Mouse (Mus musculus): ENCODE results near the gene Med8. TPM values are rescaled to one million over a fixed set of nuclear protein-coding genes. Genes with fewer than 3 reads are reported as not detected.

Med8 gene
- polyA plus RNA-seq (2014; fragmentation: Nextera tagmentation; extraction: Ambion mirVana) = 91.1 and 95.1 TPM in 2 replicates

DNA sequence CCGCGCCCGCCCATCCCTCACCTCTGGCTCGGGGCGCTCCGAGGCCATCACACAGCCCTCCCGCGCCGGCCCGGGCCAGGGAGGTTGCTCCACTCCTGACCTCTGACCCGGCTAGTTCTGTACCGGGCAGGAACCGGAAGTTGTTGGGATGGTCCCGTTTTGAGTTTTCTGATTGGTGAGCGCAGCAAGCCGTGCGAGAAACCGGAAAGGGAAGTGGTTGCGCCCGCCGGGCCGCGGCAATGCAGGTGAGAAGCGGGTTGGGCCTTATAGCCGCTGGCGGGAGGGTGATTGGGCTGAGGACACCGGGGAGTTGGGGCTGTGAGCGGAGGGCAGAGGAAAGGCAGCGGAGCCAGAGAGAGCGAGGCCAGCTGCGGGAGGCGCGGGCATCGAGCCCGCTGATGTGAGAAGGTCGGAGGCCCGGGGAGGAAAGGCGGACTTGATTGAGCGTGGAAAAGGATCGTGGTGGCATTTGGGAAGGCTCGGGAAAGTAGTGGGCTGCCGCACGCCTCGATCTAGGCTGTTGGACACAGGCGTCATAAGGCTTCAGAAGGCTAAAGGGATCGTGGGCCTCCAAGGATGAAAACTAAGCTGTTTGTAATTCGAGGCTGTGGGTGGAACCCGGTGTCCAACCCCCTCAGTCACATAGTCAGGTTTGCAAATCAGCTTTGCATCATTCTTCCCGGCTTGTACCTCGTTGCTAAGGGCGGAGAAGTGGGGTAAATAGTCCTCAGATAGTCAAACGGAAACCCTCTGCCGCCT is at the start of gene Med8, which contains the start of gene Szt2:
Gene Med8 (plus strand): TSS at position 196 of the 759 bp plus-strand sequence.
Gene Szt2 (minus strand): TSS at position 132 of the 759 bp plus-strand sequence.
- ATAC-seq (replicated peaks; ENCODE audit: insufficient number of reproducible peaks, low FRiP score, low TSS enrichment) = peak; percentile 94
- WGBS (ENCODE audit: insufficient replicate concordance) = under 1% methylated on average over 53 of the region's 53 CpGs

DNA sequence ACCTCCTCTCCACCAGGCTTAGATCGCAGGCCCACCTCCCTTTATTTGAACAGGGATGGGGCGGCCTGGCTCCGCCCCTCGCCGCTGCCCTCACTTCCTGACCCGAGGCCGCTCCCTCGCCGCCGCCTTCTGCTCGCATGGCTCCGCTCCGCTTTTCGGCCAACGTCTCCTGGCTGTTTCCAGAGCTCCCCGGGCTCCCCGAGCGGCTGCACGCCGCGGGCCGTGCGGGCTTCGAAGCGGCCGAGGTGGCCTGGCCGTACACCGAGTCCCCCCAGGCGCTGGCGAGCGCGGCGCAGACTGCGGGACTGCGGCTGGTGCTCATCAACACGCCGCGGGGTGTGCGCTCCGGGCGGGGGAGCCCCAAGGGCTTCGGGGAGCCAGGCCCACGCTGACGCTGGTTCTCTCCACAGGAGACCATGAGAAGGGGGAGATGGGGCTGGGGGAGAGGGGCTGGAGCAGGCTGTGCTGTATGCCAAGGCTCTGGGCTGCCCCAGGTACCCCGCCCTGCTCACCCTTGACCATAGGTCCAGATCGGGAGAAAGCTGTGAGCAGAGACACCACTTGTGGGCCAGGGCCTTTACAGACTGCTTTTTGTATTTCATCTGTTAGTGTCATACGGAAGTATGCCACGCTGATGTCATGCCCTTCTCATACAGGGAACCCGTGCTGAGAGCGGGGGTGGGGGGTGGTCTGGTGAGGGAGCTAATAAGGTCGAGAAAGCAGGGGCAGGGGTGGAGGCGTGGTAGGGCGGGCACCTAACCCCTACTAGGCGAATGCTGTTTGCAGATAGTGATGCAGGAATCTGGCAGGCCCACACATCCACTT is 49.0 kb upstream of the Med8 start:
- Histone ChIP-seq H3K9me3 (replicated peaks; ENCODE audit: control insufficient read depth, low read length) (no peaks in the 10 kb centered on the region), H3K27ac (ENCODE audit: low read depth, low read length) (peak overlapping the region; percentile 75), H3K4me2 (peak overlapping the region; percentile 89), H3K4me3 (ENCODE audit: low read depth, low read length) (peak overlapping the region; percentile 77), H3K4me1 (ENCODE audit: control insufficient read depth, insufficient read depth, low read length) (peaks cover 7% of the 10 kb centered on the region), H3K27me3 (ENCODE audit: control insufficient read depth, insufficient read depth, low read length) (no peaks in the 10 kb centered on the region), H3K9ac (ENCODE audit: low read depth, low read length) (peak overlapping the region; percentile 86), H3K36me3 (ENCODE audit: control insufficient read depth, insufficient read depth, low read length) (peaks cover 16% of the 10 kb centered on the region)
- WGBS (ENCODE audit: insufficient replicate concordance) = 2% methylated on average over 54 of the region's 54 CpGs
- ATAC-seq (replicated peaks; ENCODE audit: insufficient number of reproducible peaks, low FRiP score, low TSS enrichment) = peak; percentile 62

More for the DNA sequence above, at the start of gene Med8, which contains the start of gene Szt2:
- Histone ChIP-seq H3K27me3 (ENCODE audit: control insufficient read depth, insufficient read depth, low read length) (no peaks in the 10 kb centered on the region), H3K9me3 (replicated peaks; ENCODE audit: control insufficient read depth, low read length) (no peaks in the 10 kb centered on the region), H3K4me2 (peak within 1 kb of the TSS; percentile 93), H3K4me3 (ENCODE audit: low read depth, low read length) (peak within 1 kb of the TSS; percentile 97), H3K4me1 (ENCODE audit: control insufficient read depth, insufficient read depth, low read length) (peaks cover 11% of the 10 kb centered on the region; the same call in 1 of the 2 replicates), H3K36me3 (ENCODE audit: control insufficient read depth, insufficient read depth, low read length) (peaks cover 15% of the 10 kb centered on the region), H3K27ac (ENCODE audit: low read depth, low read length) (peak within 1 kb of the TSS; percentile 38), H3K9ac (ENCODE audit: low read depth, low read length) (peak within 1 kb of the TSS; percentile 84)

GRCm38 (mm10) chr4:118361451-118361850 is 47.7 kb upstream of the Med8 start:
- ATAC-seq (replicated peaks; ENCODE audit: insufficient number of reproducible peaks, low FRiP score, low TSS enrichment) = no peak
- WGBS (ENCODE audit: insufficient replicate concordance) = 90% methylated on average over 5 of the region's 5 CpGs
- Histone ChIP-seq H3K4me1 (ENCODE audit: control insufficient read depth, insufficient read depth, low read length) (peaks cover 7% of the 10 kb centered on the region), H3K9me3 (replicated peaks; ENCODE audit: control insufficient read depth, low read length) (no peaks in the 10 kb centered on the region), H3K27ac (ENCODE audit: low read depth, low read length) (no peak overlapping the region), H3K9ac (ENCODE audit: low read depth, low read length) (no peak overlapping the region), H3K4me3 (ENCODE audit: low read depth, low read length) (no peak overlapping the region), H3K4me2 (no peak overlapping the region), H3K36me3 (ENCODE audit: control insufficient read depth, insufficient read depth, low read length) (peaks cover 18% of the 10 kb centered on the region), H3K27me3 (ENCODE audit: control insufficient read depth, insufficient read depth, low read length) (no peaks in the 10 kb centered on the region)

GRCm38 (mm10) chr4:118362879-118363278 is 46.3 kb upstream of the Med8 start:
- Histone ChIP-seq H3K27ac (ENCODE audit: low read depth, low read length) (no peak overlapping the region), H3K9ac (ENCODE audit: low read depth, low read length) (no peak overlapping the region), H3K4me3 (ENCODE audit: low read depth, low read length) (no peak overlapping the region), H3K36me3 (ENCODE audit: control insufficient read depth, insufficient read depth, low read length) (peaks cover 18% of the 10 kb centered on the region), H3K4me1 (ENCODE audit: control insufficient read depth, insufficient read depth, low read length) (peaks cover 7% of the 10 kb centered on the region), H3K4me2 (no peak overlapping the region), H3K9me3 (replicated peaks; ENCODE audit: control insufficient read depth, low read length) (no peaks in the 10 kb centered on the region), H3K27me3 (ENCODE audit: control insufficient read depth, insufficient read depth, low read length) (no peaks in the 10 kb centered on the region)
- WGBS (ENCODE audit: insufficient replicate concordance) = 94% methylated on average over 6 of the region's 6 CpGs
- ATAC-seq (replicated peaks; ENCODE audit: insufficient number of reproducible peaks, low FRiP score, low TSS enrichment) = no peak

- 89% methylated on average over 3 of the region's 3 CpGs for WGBS (ENCODE audit: insufficient replicate concordance)
- peaks cover 7% of the 10 kb centered on the region for H3K4me1 ChIP-seq (ENCODE audit: control insufficient read depth, insufficient read depth, low read length)
- H3K27ac ChIP-seq (ENCODE audit: low read depth, low read length) = no peak overlapping the region
- H3K4me3 ChIP-seq (ENCODE audit: low read depth, low read length) = no peak overlapping the region
- ATAC-seq (replicated peaks; ENCODE audit: insufficient number of reproducible peaks, low FRiP score, low TSS enrichment) = no peak
- H3K27me3 ChIP-seq (ENCODE audit: control insufficient read depth, insufficient read depth, low read length) = no peaks in the 10 kb centered on the region
- H3K4me2 ChIP-seq = no peak overlapping the region
- peaks cover 23% of the 10 kb centered on the region for H3K36me3 ChIP-seq (ENCODE audit: control insufficient read depth, insufficient read depth, low read length)
- H3K9ac ChIP-seq (ENCODE audit: low read depth, low read length) = no peak overlapping the region
- no peaks in the 10 kb centered on the region for H3K9me3 ChIP-seq (replicated peaks; ENCODE audit: control insufficient read depth, low read length)
Observed at GRCm38 (mm10) chr4:118363985-118364384, 45.2 kb upstream of the Med8 start.

GRCm38 (mm10) chr4:118364641-118365040 is 44.5 kb upstream of the Med8 start:
- WGBS (ENCODE audit: insufficient replicate concordance) = 93% methylated on average over 13 of the region's 13 CpGs
- Histone ChIP-seq H3K9me3 (replicated peaks; ENCODE audit: control insufficient read depth, low read length) (no peaks in the 10 kb centered on the region), H3K27me3 (ENCODE audit: control insufficient read depth, insufficient read depth, low read length) (no peaks in the 10 kb centered on the region), H3K27ac (ENCODE audit: low read depth, low read length) (no peak overlapping the region), H3K9ac (ENCODE audit: low read depth, low read length) (no peak overlapping the region), H3K4me2 (no peak overlapping the region), H3K36me3 (ENCODE audit: control insufficient read depth, insufficient read depth, low read length) (peaks cover 25% of the 10 kb centered on the region), H3K4me3 (ENCODE audit: low read depth, low read length) (no peak overlapping the region), H3K4me1 (ENCODE audit: control insufficient read depth, insufficient read depth, low read length) (peaks cover 7% of the 10 kb centered on the region)
- no peak for ATAC-seq (replicated peaks; ENCODE audit: insufficient number of reproducible peaks, low FRiP score, low TSS enrichment)

- no peak overlapping the region for H3K9ac ChIP-seq (ENCODE audit: low read depth, low read length)
- H3K27me3 ChIP-seq (ENCODE audit: control insufficient read depth, insufficient read depth, low read length) = no peaks in the 10 kb centered on the region
- H3K36me3 ChIP-seq (ENCODE audit: control insufficient read depth, insufficient read depth, low read length) = peaks cover 25% of the 10 kb centered on the region
- H3K4me2 ChIP-seq = no peak overlapping the region
- no peak for ATAC-seq (replicated peaks; ENCODE audit: insufficient number of reproducible peaks, low FRiP score, low TSS enrichment)
- no peaks in the 10 kb centered on the region for H3K4me1 ChIP-seq (ENCODE audit: control insufficient read depth, insufficient read depth, low read length)
- H3K27ac ChIP-seq (ENCODE audit: low read depth, low read length) = no peak overlapping the region
- 91% methylated on average over 14 of the region's 14 CpGs for WGBS (ENCODE audit: insufficient replicate concordance)
- no peaks in the 10 kb centered on the region for H3K9me3 ChIP-seq (replicated peaks; ENCODE audit: control insufficient read depth, low read length)
- no peak overlapping the region for H3K4me3 ChIP-seq (ENCODE audit: low read depth, low read length)
Observed at GRCm38 (mm10) chr4:118365991-118366390, 43.1 kb upstream of the Med8 start.

DNA sequence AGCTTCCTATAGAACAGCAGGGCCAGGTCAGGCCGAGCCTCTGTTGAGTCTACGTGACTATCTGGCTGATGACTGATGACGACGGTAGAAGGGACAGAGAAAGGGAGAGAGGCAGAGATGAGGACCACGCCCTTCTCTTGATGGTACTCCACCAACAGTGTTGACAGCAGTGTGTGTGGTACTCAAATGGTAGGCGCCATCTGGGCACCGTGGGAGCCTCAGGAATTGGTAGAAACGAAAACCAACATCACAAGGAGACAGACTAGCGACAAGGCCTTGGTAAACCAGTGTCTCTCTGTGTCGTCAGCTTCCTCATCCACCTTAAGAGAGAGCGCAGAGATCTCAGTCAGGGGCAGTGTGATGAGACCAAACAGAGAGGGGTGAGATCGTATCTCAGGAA is 41.6 kb upstream of the Med8 start:
- no peak overlapping the region for H3K4me2 ChIP-seq
- WGBS (ENCODE audit: insufficient replicate concordance) = 81% methylated on average over 12 of the region's 12 CpGs
- H3K4me1 ChIP-seq (ENCODE audit: control insufficient read depth, insufficient read depth, low read length) = no peaks in the 10 kb centered on the region
- H3K27ac ChIP-seq (ENCODE audit: low read depth, low read length) = no peak overlapping the region
- H3K36me3 ChIP-seq (ENCODE audit: control insufficient read depth, insufficient read depth, low read length) = peaks cover 30% of the 10 kb centered on the region
- no peak overlapping the region for H3K9ac ChIP-seq (ENCODE audit: low read depth, low read length)
- no peak overlapping the region for H3K4me3 ChIP-seq (ENCODE audit: low read depth, low read length)
- no peaks in the 10 kb centered on the region for H3K9me3 ChIP-seq (replicated peaks; ENCODE audit: control insufficient read depth, low read length)
- H3K27me3 ChIP-seq (ENCODE audit: control insufficient read depth, insufficient read depth, low read length) = no peaks in the 10 kb centered on the region
- ATAC-seq (replicated peaks; ENCODE audit: insufficient number of reproducible peaks, low FRiP score, low TSS enrichment) = no peak

Measured in heart, embryonic 11.5 days (tissue).